Mouse (Mus musculus): ENCODE results near the gene Kif21a. TPM values are rescaled to one million over a fixed set of nuclear protein-coding genes. Genes with fewer than 3 reads are reported as not detected.

The Kif21a gene
- polyA plus RNA-seq, 1 experiment from 2014 or later: 13.9 TPM

DNA sequence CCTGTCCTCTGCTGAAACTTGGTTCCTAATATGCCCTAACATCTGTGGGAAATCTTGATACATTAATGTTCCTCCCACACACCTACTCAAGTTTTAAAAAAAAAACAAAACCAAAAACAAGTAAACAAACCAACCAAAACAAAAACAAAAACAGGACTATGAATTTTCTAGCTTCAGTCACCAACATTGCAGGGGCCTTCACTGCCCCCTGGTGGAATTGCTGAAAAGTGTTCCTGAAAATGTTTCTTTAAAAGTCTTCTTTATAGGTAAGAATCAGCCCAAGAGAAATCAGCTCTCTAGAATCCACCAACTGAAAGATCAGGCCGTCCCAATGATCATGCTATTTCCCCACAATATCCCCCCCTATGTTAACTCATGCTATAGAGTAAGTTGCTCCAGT, 120.7 kb downstream of the Kif21a start:
- Histone ChIP-seq H3K27me3 (no peaks in the 10 kb centered on the region), H3K9me3 (replicated peaks) (no peaks in the 10 kb centered on the region), H3K9ac (no peak overlapping the region), H3K4me3 (replicated peaks) (no peak overlapping the region), H3K4me1 (no peaks in the 10 kb centered on the region), H3K4me2 (replicated peaks) (no peak overlapping the region), H3K27ac (replicated peaks) (no peak overlapping the region), H3K36me3 (no peaks in the 10 kb centered on the region)
- 18% methylated on average over 1 of the region's 1 CpGs for WGBS
- ATAC-seq (ENCODE audit: insufficient number of reproducible peaks, low FRiP score, low TSS enrichment, low read depth): no peak

DNA sequence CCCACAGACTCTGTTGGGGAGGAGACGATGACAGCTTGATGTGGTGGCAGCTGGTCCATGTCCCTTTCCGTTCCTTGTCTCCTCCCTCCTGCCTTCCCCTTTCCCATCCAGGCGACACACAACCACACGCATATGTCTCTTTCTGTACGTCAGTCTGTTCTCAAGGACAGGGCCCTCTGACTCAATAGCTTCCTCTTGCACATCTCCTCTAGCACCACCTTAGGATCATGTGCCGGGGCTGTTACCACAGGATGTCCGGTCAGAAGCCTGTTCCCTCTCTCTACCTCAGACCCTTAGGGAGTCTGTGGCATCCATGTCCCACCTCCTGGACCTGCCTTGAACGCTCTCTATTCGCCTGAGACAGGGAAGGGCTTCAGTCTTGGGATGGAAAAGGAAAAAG, 153.3 kb downstream of the Kif21a start:
- no peaks in the 10 kb centered on the region for H3K4me1 ChIP-seq
- no peak overlapping the region for H3K27ac ChIP-seq (replicated peaks)
- H3K36me3 ChIP-seq: no peaks in the 10 kb centered on the region
- ATAC-seq (ENCODE audit: insufficient number of reproducible peaks, low FRiP score, low TSS enrichment, low read depth): no peak
- H3K27me3 ChIP-seq: no peaks in the 10 kb centered on the region
- 78% methylated on average over 9 of the region's 9 CpGs for WGBS
- H3K4me3 ChIP-seq (replicated peaks): no peak overlapping the region
- H3K9ac ChIP-seq: no peak overlapping the region
- no peaks in the 10 kb centered on the region for H3K9me3 ChIP-seq (replicated peaks)
- no peak overlapping the region for H3K4me2 ChIP-seq (replicated peaks)

DNA sequence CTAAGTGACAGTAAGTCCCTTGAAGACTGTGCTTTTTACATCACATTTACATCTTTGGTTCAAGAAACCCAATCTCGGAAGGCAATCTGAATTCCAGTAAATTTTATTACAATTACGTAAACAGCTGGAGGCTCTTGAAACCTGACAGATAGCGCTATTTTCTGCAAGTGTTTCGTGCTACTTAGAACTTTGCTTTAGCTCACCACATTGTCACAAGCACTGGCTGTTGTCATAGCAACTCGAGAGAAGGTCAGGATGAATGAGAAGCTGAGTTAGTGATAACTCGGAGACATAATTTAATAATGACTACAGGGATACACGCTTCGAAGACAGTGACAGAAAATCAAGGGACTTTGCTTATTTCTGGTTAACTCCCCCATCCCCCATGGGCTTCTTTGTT, 162.3 kb downstream of the Kif21a start:
- H3K36me3 ChIP-seq: no peaks in the 10 kb centered on the region
- WGBS: 73% methylated on average over 8 of the region's 8 CpGs
- H3K27ac ChIP-seq (replicated peaks): no peak overlapping the region
- no peak for ATAC-seq (ENCODE audit: insufficient number of reproducible peaks, low FRiP score, low TSS enrichment, low read depth)
- no peaks in the 10 kb centered on the region for H3K9me3 ChIP-seq (replicated peaks)
- H3K4me1 ChIP-seq: no peaks in the 10 kb centered on the region
- H3K27me3 ChIP-seq: no peaks in the 10 kb centered on the region
- no peak overlapping the region for H3K9ac ChIP-seq
- H3K4me3 ChIP-seq (replicated peaks): no peak overlapping the region
- no peak overlapping the region for H3K4me2 ChIP-seq (replicated peaks)

Other genes with a start within 250 kb of the Kif21a start
- 4.4 and 4.8 TPM in 2 replicates for gene Abcd2, start 141.9 kb upstream of the Kif21a start, polyA plus RNA-seq (2015; fragmentation: Nextera tagmentation; extraction: Ambion mirVana)
- gene CN725425, start 149.5 kb upstream of the Kif21a start, polyA plus RNA-seq (2015; fragmentation: Nextera tagmentation; extraction: Ambion mirVana): not detected in 2 replicates